Mouse (Mus musculus) CH12F3 (cell line): ENCODE data around the gene Mrps35.

Source experiments
- in situ Hi-C: fragments of 300-500 bp; cut with MboI; formaldehyde crosslinking; loops from 2 replicates; pipeline ENCODE4 v1.14.3; 2020; ENCODE audit warnings: low sequenced_read_pairs

The Mrps35 gene

GRCm38 (mm10) chr6:147085398-147086040 lies 43.0 kb downstream of the Mrps35 start:
- in situ Hi-C loops: no loop called here

GRCm38 (mm10) chr6:147086594-147087225 lies 44.1 kb downstream of the Mrps35 start, which contains the start of gene Mansc4:
TSS of gene Mansc4 (minus strand) at chr6:147087032.
- in situ Hi-C loops: no loop called here

- in situ Hi-C loops: no loop called here
Measured at GRCm38 (mm10) chr6:147087736-147088135, 45.2 kb downstream of the Mrps35 start.

GRCm38 (mm10) chr6:147088517-147088916 lies 46.0 kb downstream of the Mrps35 start:
- in situ Hi-C loops: no loop called here

GRCm38 (mm10) chr6:147090191-147090590 lies 47.6 kb downstream of the Mrps35 start:
- in situ Hi-C loops: no loop called here

GRCm38 (mm10) chr6:147091136-147092120 lies 48.9 kb downstream of the Mrps35 start, which contains the start of gene Klhl42:
TSS of gene Klhl42 (plus strand) at chr6:147091379.
- in situ Hi-C loops: no loop called here

GRCm38 (mm10) chr6:147092136-147092535 lies 49.6 kb downstream of the Mrps35 start:
- in situ Hi-C loops: no loop called here

GRCm38 (mm10) chr6:147094771-147095170 lies 52.2 kb downstream of the Mrps35 start:
- in situ Hi-C loops: no loop called here

- in situ Hi-C loops: no loop called here
Measured at GRCm38 (mm10) chr6:147096109-147096508, 53.5 kb downstream of the Mrps35 start.

- in situ Hi-C loops: no loop called here
Measured at GRCm38 (mm10) chr6:147096934-147097333, 54.4 kb downstream of the Mrps35 start.

GRCm38 (mm10) chr6:147097346-147097929 lies 54.9 kb downstream of the Mrps35 start:
- in situ Hi-C loops: no loop called here

- in situ Hi-C loops: no loop called here
Measured at GRCm38 (mm10) chr6:147099458-147100277, 57.1 kb downstream of the Mrps35 start.

- in situ Hi-C loops: no loop called here
Measured at GRCm38 (mm10) chr6:147102293-147102692, 59.7 kb downstream of the Mrps35 start.

GRCm38 (mm10) chr6:147105529-147105928 lies 63.0 kb downstream of the Mrps35 start:
- in situ Hi-C loops: no loop called here

GRCm38 (mm10) chr6:147106716-147107115 lies 64.2 kb downstream of the Mrps35 start:
- in situ Hi-C loops: no loop called here

GRCm38 (mm10) chr6:147109283-147109682 lies 66.7 kb downstream of the Mrps35 start:
- in situ Hi-C loops: no loop called here

GRCm38 (mm10) chr6:147116579-147116978 lies 74.0 kb downstream of the Mrps35 start:
- in situ Hi-C loops: no loop called here

- in situ Hi-C loops: no loop called here
Measured at GRCm38 (mm10) chr6:147117764-147118163, 75.2 kb downstream of the Mrps35 start.

- in situ Hi-C loops: no loop called here
Measured at GRCm38 (mm10) chr6:147118190-147118589, 75.6 kb downstream of the Mrps35 start.

GRCm38 (mm10) chr6:147121320-147121719 lies 78.8 kb downstream of the Mrps35 start:
- in situ Hi-C loops: no loop called here
